Mouse (Mus musculus): ENCODE data around the gene Eif4b.

GRCm38 (mm10) chr15:102126303-102126702 lies 52.7 kb downstream of the Eif4b start:
- TF ChIP-seq CTCF (conservative IDR thresholded peaks at IDR 0.05; ENCODE audit: insufficient read depth, insufficient read length, low read depth, low read length) (no peak), POLR2A (IDR thresholded peaks at IDR 0.05; ENCODE audit: low read depth, low read length) (no peak)

All from kidney, adult 2 months (tissue).